Mouse (Mus musculus): Measurements from ENCODE around the gene Rgs7.

GRCm38 (mm10) chr1:175073500-175074232, 418.6 kb downstream of the Rgs7 start:
- TF ChIP-seq CTCF (conservative IDR thresholded peaks at IDR 0.05; ENCODE audit: insufficient read depth, insufficient read length, low read depth, low read length): no peak
- TF ChIP-seq POLR2A (IDR thresholded peaks at IDR 0.05; ENCODE audit: low read depth, low read length): no peak
